Mouse (Mus musculus): Measurements from ENCODE around the gene Tcp11l1. TPM values are rescaled to one million over a fixed set of nuclear protein-coding genes. Genes with fewer than 3 reads are reported as not detected.

Gene Tcp11l1
- polyA plus RNA-seq, 1 experiment from 2014 or later, result 23.9 TPM

DNA sequence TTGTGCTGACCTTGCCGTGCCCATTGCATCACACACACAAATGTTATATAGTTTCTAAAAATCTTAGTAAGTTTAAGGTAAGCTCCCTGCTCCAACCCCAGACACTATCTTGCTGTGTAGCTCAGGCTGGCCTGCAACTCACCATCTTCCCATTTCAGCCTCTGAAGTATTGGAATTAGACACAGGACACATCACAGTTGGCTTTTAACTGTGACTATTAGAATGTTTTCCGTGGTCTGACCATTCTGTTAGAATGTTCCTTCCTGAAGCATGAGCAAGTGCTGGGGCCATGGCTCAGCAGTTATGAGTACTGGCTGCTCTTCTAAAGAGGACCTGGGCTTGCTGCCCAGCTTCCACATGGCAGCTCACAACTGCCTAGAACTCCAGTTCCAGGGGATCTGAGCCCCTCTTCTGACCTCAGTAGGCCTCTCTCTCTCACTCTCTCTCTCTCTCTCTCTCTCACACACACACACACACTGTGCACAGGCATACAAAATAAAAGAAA is 5.3 kb upstream of the Tcp11l1 start:
- WGBS, result 78% methylated on average over 2 of the region's 2 CpGs

DNA sequence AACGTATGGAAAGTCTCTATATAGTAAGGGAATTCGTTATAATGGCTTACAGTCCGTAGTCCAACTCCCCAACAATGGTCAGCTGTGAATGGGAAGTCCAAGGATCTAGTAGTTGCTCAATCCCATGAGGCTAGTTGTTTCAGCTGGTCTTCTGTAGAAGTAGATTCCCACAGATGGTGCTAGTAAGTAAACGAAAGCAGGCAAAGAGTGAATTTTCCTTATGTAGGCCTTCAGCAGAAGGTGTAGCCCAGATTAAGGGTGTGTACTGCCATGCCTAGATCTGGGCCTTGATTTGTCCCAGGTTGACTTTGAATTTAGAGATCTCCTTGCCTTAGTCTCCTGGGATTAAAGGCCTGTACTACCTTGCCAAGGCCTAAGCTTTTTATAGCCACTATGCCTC is 4.3 kb upstream of the Tcp11l1 start, which contains the start of gene Pin1rt1:
Pin1rt1 (minus strand) TSS at position 101 of the 400 bp plus-strand sequence.
- H3K27ac ChIP-seq (replicated peaks), result no peak within 1 kb of the TSS
- no peak within 1 kb of the TSS for H3K4me2 ChIP-seq (replicated peaks; ENCODE audit: low read depth)
- no peaks in the 10 kb centered on the region for H3K27me3 ChIP-seq (ENCODE audit: control insufficient read depth, insufficient read depth, low read length)
- DNase-seq (ENCODE audit: low spot score) (no peak), ATAC-seq (ENCODE audit: low FRiP score, low TSS enrichment) (no peak)
- WGBS, result 90% methylated on average over 4 of the region's 4 CpGs
- no peaks in the 10 kb centered on the region for H3K36me3 ChIP-seq (ENCODE audit: control insufficient read depth, insufficient read depth, low read length)
- no peak within 1 kb of the TSS for H3K4me3 ChIP-seq (ENCODE audit: low read depth, low read length)
- no peaks in the 10 kb centered on the region for H3K4me1 ChIP-seq (replicated peaks; ENCODE audit: control insufficient read depth, insufficient read depth)
- H3K9ac ChIP-seq (ENCODE audit: low read length), result no peak within 1 kb of the TSS
- H3K9me3 ChIP-seq (ENCODE audit: control insufficient read depth, low read length), result no peaks in the 10 kb centered on the region
- no peak for TF ChIP-seq EP300 (optimal IDR thresholded peaks at IDR 0.05)
- TF ChIP-seq CTCF (IDR thresholded peaks at IDR 0.05; ENCODE audit: low read depth), result no peak

More for the DNA sequence above, 5.3 kb upstream of the Tcp11l1 start:
- Histone ChIP-seq H3K27ac (replicated peaks) (no peak overlapping the region), H3K9ac (ENCODE audit: low read length) (no peak overlapping the region), H3K9me3 (ENCODE audit: control insufficient read depth, low read length) (no peaks in the 10 kb centered on the region), H3K4me2 (replicated peaks; ENCODE audit: low read depth) (no peak overlapping the region), H3K4me3 (ENCODE audit: low read depth, low read length) (no peak overlapping the region), H3K4me1 (replicated peaks; ENCODE audit: control insufficient read depth, insufficient read depth) (no peaks in the 10 kb centered on the region), H3K27me3 (ENCODE audit: control insufficient read depth, insufficient read depth, low read length) (no peaks in the 10 kb centered on the region), H3K36me3 (ENCODE audit: control insufficient read depth, insufficient read depth, low read length) (no peaks in the 10 kb centered on the region)
- ATAC-seq (ENCODE audit: low FRiP score, low TSS enrichment), result no peak
- no peak for DNase-seq (ENCODE audit: low spot score)
- TF ChIP-seq EP300 (optimal IDR thresholded peaks at IDR 0.05), result no peak
- TF ChIP-seq CTCF (IDR thresholded peaks at IDR 0.05; ENCODE audit: low read depth), result no peak

DNA sequence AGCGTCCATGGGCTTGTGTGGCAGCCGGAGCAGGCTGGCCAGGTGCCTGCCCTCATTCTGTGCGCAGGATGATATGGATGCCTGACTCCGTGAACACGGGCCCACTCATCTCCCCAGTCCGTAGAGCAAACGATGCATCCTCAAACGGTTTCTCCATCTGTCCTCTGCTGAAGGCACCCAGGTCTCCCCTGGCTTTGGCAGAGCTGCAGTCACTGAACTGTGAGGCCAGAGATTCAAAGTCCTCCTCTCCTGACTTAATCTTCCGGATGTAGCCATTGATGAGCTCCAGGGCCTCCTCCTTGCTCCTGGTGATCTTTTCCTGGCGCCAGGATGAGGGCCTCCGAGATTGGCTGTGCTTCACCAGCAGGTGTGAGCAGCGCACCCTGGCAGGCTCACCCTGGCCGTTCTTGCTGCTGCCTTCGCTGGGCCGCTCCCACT is 2.3 kb upstream of the Tcp11l1 start:
- H3K9ac ChIP-seq (ENCODE audit: low read length), result no peak overlapping the region
- 56% methylated on average over 15 of the region's 15 CpGs for WGBS
- no peak for ATAC-seq (ENCODE audit: low FRiP score, low TSS enrichment)
- DNase-seq (ENCODE audit: low spot score), result peak; percentile 21
- H3K4me2 ChIP-seq (replicated peaks; ENCODE audit: low read depth), result no peak overlapping the region
- no peak; the same call in 1 of the 2 replicates for TF ChIP-seq CTCF (IDR thresholded peaks at IDR 0.05; ENCODE audit: low read depth)
- TF ChIP-seq EP300 (optimal IDR thresholded peaks at IDR 0.05), result no peak
- no peak overlapping the region for H3K27ac ChIP-seq (replicated peaks)
- no peaks in the 10 kb centered on the region for H3K27me3 ChIP-seq (ENCODE audit: control insufficient read depth, insufficient read depth, low read length)
- no peaks in the 10 kb centered on the region for H3K36me3 ChIP-seq (ENCODE audit: control insufficient read depth, insufficient read depth, low read length)
- H3K4me1 ChIP-seq (replicated peaks; ENCODE audit: control insufficient read depth, insufficient read depth), result no peaks in the 10 kb centered on the region
- H3K4me3 ChIP-seq (ENCODE audit: low read depth, low read length), result no peak overlapping the region
- H3K9me3 ChIP-seq (ENCODE audit: control insufficient read depth, low read length), result no peaks in the 10 kb centered on the region

DNA sequence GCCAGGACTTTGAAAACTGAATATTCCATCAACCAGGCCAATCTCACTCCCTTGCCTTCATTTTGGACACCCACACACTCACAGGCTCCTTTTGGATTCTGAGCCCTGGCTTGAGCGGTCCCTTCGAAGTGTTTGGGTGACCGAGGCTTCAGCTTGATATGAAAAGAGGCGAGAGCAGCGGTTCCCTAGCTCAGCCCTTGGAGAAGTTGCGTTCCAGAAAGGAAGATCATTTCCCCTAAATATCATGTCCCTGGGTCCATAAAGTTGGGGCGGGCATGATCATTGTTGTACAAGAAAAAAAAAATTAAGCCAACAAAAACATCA is 479 bp upstream of the Tcp11l1 start:
- Histone ChIP-seq H3K9ac (ENCODE audit: low read length) (peak overlapping the region; percentile 74), H3K27ac (replicated peaks) (peak overlapping the region; percentile 79), H3K36me3 (ENCODE audit: control insufficient read depth, insufficient read depth, low read length) (no peaks in the 10 kb centered on the region), H3K27me3 (ENCODE audit: control insufficient read depth, insufficient read depth, low read length) (no peaks in the 10 kb centered on the region), H3K4me2 (replicated peaks; ENCODE audit: low read depth) (peak overlapping the region; percentile 75), H3K4me3 (ENCODE audit: low read depth, low read length) (peak overlapping the region; percentile 84), H3K9me3 (ENCODE audit: control insufficient read depth, low read length) (no peaks in the 10 kb centered on the region), H3K4me1 (replicated peaks; ENCODE audit: control insufficient read depth, insufficient read depth) (no peaks in the 10 kb centered on the region)
- TF ChIP-seq CTCF (IDR thresholded peaks at IDR 0.05; ENCODE audit: low read depth), result no peak
- DNase-seq (ENCODE audit: low spot score) (no peak), ATAC-seq (ENCODE audit: low FRiP score, low TSS enrichment) (no peak; the same call in 1 of the 2 replicates)
- WGBS, result 2% methylated on average over 7 of the region's 7 CpGs

DNA sequence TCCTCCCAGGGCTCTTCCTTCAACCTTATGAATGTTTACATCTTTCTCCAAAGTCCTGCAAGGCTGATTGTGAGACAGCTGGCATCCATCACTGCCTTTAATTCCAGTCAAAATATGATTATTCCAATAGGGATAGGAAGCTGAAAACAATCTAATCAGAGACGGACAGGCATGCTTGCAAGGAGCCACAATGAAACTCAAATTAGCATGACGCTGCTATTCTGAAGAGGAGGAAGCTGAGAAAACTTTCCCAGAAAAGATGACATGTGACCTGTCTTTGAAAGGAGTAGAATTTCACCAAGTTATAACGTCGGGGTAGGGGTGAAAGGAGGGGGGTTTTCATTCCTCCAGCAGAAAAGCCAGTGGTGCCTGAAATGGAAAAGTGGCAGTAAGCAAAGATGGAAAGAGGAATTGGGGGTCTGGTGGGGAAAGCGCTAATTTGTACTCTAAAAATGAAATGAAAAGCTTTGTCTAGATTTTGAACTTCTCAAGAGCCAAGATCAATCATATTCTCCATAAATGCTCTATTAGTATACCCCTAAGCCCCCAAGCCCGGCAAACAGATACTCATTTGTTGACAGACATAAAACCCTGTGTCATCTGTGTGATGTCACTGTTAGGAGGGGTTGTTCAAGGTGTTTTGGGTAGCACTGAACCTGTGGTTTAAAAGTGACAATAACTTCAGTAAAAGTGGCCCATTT is 1.1 kb downstream of the Tcp11l1 start:
- Histone ChIP-seq H3K4me1 (replicated peaks; ENCODE audit: control insufficient read depth, insufficient read depth) (no peaks in the 10 kb centered on the region), H3K9ac (ENCODE audit: low read length) (no peak overlapping the region; the same call in 1 of the 2 replicates), H3K4me2 (replicated peaks; ENCODE audit: low read depth) (peak overlapping the region; percentile 75), H3K27ac (replicated peaks) (no peak overlapping the region), H3K27me3 (ENCODE audit: control insufficient read depth, insufficient read depth, low read length) (no peaks in the 10 kb centered on the region), H3K9me3 (ENCODE audit: control insufficient read depth, low read length) (no peaks in the 10 kb centered on the region), H3K36me3 (ENCODE audit: control insufficient read depth, insufficient read depth, low read length) (no peaks in the 10 kb centered on the region), H3K4me3 (ENCODE audit: low read depth, low read length) (peak overlapping the region; percentile 84)
- TF ChIP-seq CTCF (IDR thresholded peaks at IDR 0.05; ENCODE audit: low read depth) (no peak), EP300 (optimal IDR thresholded peaks at IDR 0.05) (no peak)
- DNase-seq (ENCODE audit: low spot score) (no peak), ATAC-seq (ENCODE audit: low FRiP score, low TSS enrichment) (no peak)
- WGBS, result 33% methylated on average over 6 of the region's 6 CpGs

DNA sequence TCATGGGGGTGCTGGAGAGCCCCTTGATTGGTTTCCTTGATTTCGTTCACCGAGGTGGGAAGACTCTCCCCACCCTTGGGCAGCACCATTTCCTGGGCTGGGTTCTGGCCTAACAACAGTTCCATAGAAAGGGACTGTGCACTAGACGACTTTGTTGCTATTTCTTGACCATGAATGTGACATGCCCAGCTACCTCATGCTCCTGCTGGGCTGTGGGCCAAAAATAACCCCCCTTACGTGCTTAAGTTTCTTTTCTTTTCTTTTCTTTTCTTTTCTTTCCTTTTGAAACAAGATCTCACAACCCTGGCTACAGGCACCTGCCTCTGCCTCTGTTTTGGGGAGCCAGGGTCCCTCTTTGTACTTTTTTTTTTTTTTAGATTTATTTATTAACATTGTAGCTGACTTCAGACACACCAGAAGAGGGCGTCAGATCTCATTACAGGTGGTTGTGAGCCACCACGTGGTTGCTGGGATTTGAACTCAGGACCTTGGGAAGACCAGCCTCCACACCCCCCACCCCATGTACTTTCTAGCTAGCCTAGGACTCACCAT is 2.1 kb downstream of the Tcp11l1 start:
- DNase-seq (ENCODE audit: low spot score), result no peak
- no peaks in the 10 kb centered on the region for H3K36me3 ChIP-seq (ENCODE audit: control insufficient read depth, insufficient read depth, low read length)
- H3K27ac ChIP-seq (replicated peaks), result no peak overlapping the region
- H3K9me3 ChIP-seq (ENCODE audit: control insufficient read depth, low read length), result no peaks in the 10 kb centered on the region
- no peak overlapping the region for H3K4me2 ChIP-seq (replicated peaks; ENCODE audit: low read depth)
- no peak overlapping the region for H3K4me3 ChIP-seq (ENCODE audit: low read depth, low read length)
- no peak for ATAC-seq (ENCODE audit: low FRiP score, low TSS enrichment)
- no peaks in the 10 kb centered on the region for H3K27me3 ChIP-seq (ENCODE audit: control insufficient read depth, insufficient read depth, low read length)
- no peaks in the 10 kb centered on the region for H3K4me1 ChIP-seq (replicated peaks; ENCODE audit: control insufficient read depth, insufficient read depth)
- no peak for TF ChIP-seq CTCF (IDR thresholded peaks at IDR 0.05; ENCODE audit: low read depth)
- no peak for TF ChIP-seq EP300 (optimal IDR thresholded peaks at IDR 0.05)
- WGBS, result 56% methylated on average over 6 of the region's 6 CpGs
- no peak overlapping the region for H3K9ac ChIP-seq (ENCODE audit: low read length)

Data from stomach, postnatal 0 days (tissue).